Mouse (Mus musculus) C2C12 (cell line): ENCODE results near the gene Olfr111.

Source experiments
- CTCF ChIP-seq: IDR thresholded peaks from one replicate; pipeline ENCODE4 v1.5.1; 2011; ENCODE audit not compliant: control insufficient read depth, insufficient read depth, insufficient read length
- FOSL1 ChIP-seq: IDR thresholded peaks from one replicate; pipeline ENCODE4 v1.8.0; 2011; ENCODE audit warnings: mild to moderate bottlenecking, low read length; ENCODE audit not compliant: poor library complexity, insufficient read depth, severe bottlenecking
- MAX ChIP-seq: IDR thresholded peaks from one replicate; pipeline ENCODE4 v1.6.1; 2011; ENCODE audit warnings: mild to moderate bottlenecking, control low read depth
- MYOD1 ChIP-seq: IDR thresholded peaks from one replicate; pipeline ENCODE4 v1.6.1; 2011; ENCODE audit warnings: low read depth; ENCODE audit not compliant: control insufficient read depth, insufficient read length
- USF1 ChIP-seq: IDR thresholded peaks from one replicate; pipeline ENCODE4 v1.6.1; 2011; ENCODE audit warnings: low read depth, mild to moderate bottlenecking, control low read depth, moderate library complexity

DNA sequence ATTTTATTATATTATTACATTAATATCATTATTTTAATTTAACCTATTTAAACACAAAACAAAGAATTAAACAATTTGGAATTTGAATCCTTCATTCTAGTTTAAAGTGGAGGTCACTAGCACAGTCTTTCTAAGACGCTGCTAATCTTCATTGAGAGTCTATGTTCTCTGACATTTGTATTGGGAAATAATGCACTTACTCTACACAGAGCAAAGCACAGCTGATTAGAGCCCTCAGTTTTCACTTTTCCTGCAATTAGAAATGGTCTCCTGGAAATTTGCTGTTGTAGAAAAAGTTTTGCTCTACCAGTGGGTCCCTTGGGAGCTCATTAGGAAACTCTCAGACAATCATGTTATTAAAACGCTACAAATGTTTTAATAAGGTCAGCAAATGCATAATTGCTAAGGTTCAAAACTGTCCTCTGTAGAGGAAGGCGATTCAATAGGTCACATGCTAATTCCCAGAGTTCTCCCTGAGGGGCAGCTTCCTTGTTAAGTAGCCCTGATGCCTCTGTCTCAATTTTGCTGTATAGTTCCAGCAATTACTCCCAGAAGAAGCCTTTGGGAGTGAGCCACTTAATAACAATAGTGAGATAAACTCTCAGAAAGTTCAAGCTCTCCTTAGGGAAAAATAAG lies 36.1 kb downstream of the Olfr111 start:
- TF ChIP-seq CTCF, result no peak
- no peak for TF ChIP-seq USF1
- TF ChIP-seq MYOD1, result no peak
- TF ChIP-seq MAX, result no peak
- no peak for TF ChIP-seq FOSL1
